In the genomic region with DNA sequence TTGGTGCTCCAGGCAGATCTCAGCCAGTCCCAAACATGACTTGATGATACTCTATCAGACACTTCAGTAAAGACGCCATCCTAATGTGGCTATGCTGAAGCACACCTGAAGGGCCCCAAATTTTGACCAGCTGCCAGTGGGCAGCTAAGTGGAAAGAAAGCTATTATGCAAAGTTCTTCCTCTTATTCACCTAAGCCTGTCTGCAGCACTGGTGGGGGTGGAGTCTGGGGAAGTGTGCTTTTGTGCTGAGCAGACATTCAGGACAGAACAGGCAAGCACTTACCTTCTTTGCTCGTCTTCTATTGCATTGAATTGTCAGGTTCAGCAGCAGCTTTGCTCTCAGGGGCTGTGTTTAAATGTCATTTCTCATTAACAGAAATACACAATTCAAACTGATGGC, we compare ENCODE assay signal across 16 mouse cellular contexts.
"Had no signal": no experiment of that assay in that cellular context is flagged by ENCODE, and none has a peak within 500 bp of the region (broad histone marks: within the 10 kb centered on the region; RNA-seq: fewer than 3 reads in every experiment).

No protein-coding gene starts in this region.

- H3K9ac ChIP-seq: lung, embryonic 14.5 days; midbrain, embryonic 12.5 days; neural tube, embryonic 13.5 days; neural tube, embryonic 15.5 days had no signal

- H3K27me3 ChIP-seq: midbrain, embryonic 12.5 days; neural tube, embryonic 13.5 days; neural tube, embryonic 15.5 days had no signal

- H3K4me1 ChIP-seq: midbrain, embryonic 10.5 days; midbrain, embryonic 12.5 days; neural tube, embryonic 13.5 days; neural tube, embryonic 15.5 days had no signal

- DNase-seq: lung, adult 18-20 months; lung, embryonic 14.5 days; lung, postnatal 10 days; midbrain, embryonic 14.5 days; right cerebral cortex, adult 18-20 months; right cerebral cortex, postnatal 25 days; right cerebral cortex, postnatal 4 days; spleen, adult 18-20 months; thymus, adult 18-20 months; thymus, postnatal 14 days; thymus, postnatal 36 days had no signal

- H3K4me3 ChIP-seq: midbrain, embryonic 10.5 days; midbrain, embryonic 12.5 days; myocyte; neural tube, embryonic 13.5 days; neural tube, embryonic 15.5 days had no signal

- H3K27ac ChIP-seq: midbrain, embryonic 10.5 days; midbrain, embryonic 12.5 days; neural tube, embryonic 13.5 days; neural tube, embryonic 15.5 days had no signal

- H3K36me3 ChIP-seq: midbrain, embryonic 10.5 days; midbrain, embryonic 12.5 days; neural tube, embryonic 13.5 days; neural tube, embryonic 15.5 days had no signal

- H3K9me3 ChIP-seq: midbrain, embryonic 10.5 days; midbrain, embryonic 12.5 days; neural tube, embryonic 13.5 days; neural tube, embryonic 15.5 days had no signal
